Mouse (Mus musculus): ENCODE measurements around the gene E030025P04Rik. TPM values are rescaled to one million over a fixed set of nuclear protein-coding genes. Genes with fewer than 3 reads are reported as not detected.
A peak's percentile ranks its signal among the peaks of the same experiment; 100 is the strongest.

E030025P04Rik gene
- polyA plus RNA-seq, 1 experiment from 2014 or later = not detected

- Histone ChIP-seq H3K4me2 (ENCODE audit: low read length) (no peak overlapping the region), H3K4me3 (replicated peaks; ENCODE audit: low read depth, low read length) (no peak overlapping the region), H3K9ac (replicated peaks; ENCODE audit: low read length) (no peak overlapping the region), H3K36me3 (ENCODE audit: control insufficient read depth, insufficient read depth, low read length) (no peaks in the 10 kb centered on the region), H3K27ac (replicated peaks; ENCODE audit: low read depth, low read length) (no peak overlapping the region), H3K9me3 (ENCODE audit: control insufficient read depth, low read length) (0 out of 2 replicates have a peak, but pooled peaks cover 3% of the 10 kb centered on the region), H3K27me3 (ENCODE audit: control insufficient read depth, insufficient read depth, low read length) (no peaks in the 10 kb centered on the region), H3K4me1 (ENCODE audit: control insufficient read depth, insufficient read depth, low read length) (no peaks in the 10 kb centered on the region)
- no peak for DNase-seq
- ATAC-seq (ENCODE audit: low FRiP score, low TSS enrichment) = no peak
- 95% methylated on average over 1 of the region's 1 CpGs for WGBS
Measured at GRCm38 (mm10) chr11:109172224-109172623, 28.1 kb upstream of the E030025P04Rik start.

GRCm38 (mm10) chr11:109170771-109171170, 26.6 kb upstream of the E030025P04Rik start:
- H3K4me2 ChIP-seq (ENCODE audit: low read length) = no peak overlapping the region
- H3K4me1 ChIP-seq (ENCODE audit: control insufficient read depth, insufficient read depth, low read length) = no peaks in the 10 kb centered on the region
- no peak overlapping the region for H3K4me3 ChIP-seq (replicated peaks; ENCODE audit: low read depth, low read length)
- H3K36me3 ChIP-seq (ENCODE audit: control insufficient read depth, insufficient read depth, low read length) = no peaks in the 10 kb centered on the region
- no peak overlapping the region for H3K9ac ChIP-seq (replicated peaks; ENCODE audit: low read length)
- ATAC-seq (ENCODE audit: low FRiP score, low TSS enrichment) = no peak
- no peak for DNase-seq
- no peak overlapping the region for H3K27ac ChIP-seq (replicated peaks; ENCODE audit: low read depth, low read length)
- 94% methylated on average over 6 of the region's 6 CpGs for WGBS
- H3K27me3 ChIP-seq (ENCODE audit: control insufficient read depth, insufficient read depth, low read length) = no peaks in the 10 kb centered on the region
- H3K9me3 ChIP-seq (ENCODE audit: control insufficient read depth, low read length) = 0 out of 2 replicates have a peak, but pooled peaks cover 3% of the 10 kb centered on the region

- Histone ChIP-seq H3K4me2 (ENCODE audit: low read length) (no peak overlapping the region), H3K9ac (replicated peaks; ENCODE audit: low read length) (no peak overlapping the region), H3K9me3 (ENCODE audit: control insufficient read depth, low read length) (no peaks in the 10 kb centered on the region), H3K4me1 (ENCODE audit: control insufficient read depth, insufficient read depth, low read length) (no peaks in the 10 kb centered on the region), H3K4me3 (replicated peaks; ENCODE audit: low read depth, low read length) (no peak overlapping the region), H3K36me3 (ENCODE audit: control insufficient read depth, insufficient read depth, low read length) (no peaks in the 10 kb centered on the region), H3K27ac (replicated peaks; ENCODE audit: low read depth, low read length) (no peak overlapping the region), H3K27me3 (ENCODE audit: control insufficient read depth, insufficient read depth, low read length) (no peaks in the 10 kb centered on the region)
- WGBS = 71% methylated on average over 5 of the region's 5 CpGs
- no peak for DNase-seq
- no peak for ATAC-seq (ENCODE audit: low FRiP score, low TSS enrichment)
Measured at GRCm38 (mm10) chr11:109157694-109158093, 13.5 kb upstream of the E030025P04Rik start.

GRCm38 (mm10) chr11:109144890-109145341, 747 bp upstream of the E030025P04Rik start:
- no peaks in the 10 kb centered on the region for H3K9me3 ChIP-seq (ENCODE audit: control insufficient read depth, low read length)
- no peak overlapping the region for H3K27ac ChIP-seq (replicated peaks; ENCODE audit: low read depth, low read length)
- no peaks in the 10 kb centered on the region for H3K4me1 ChIP-seq (ENCODE audit: control insufficient read depth, insufficient read depth, low read length)
- no peak overlapping the region for H3K4me2 ChIP-seq (ENCODE audit: low read length)
- H3K4me3 ChIP-seq (replicated peaks; ENCODE audit: low read depth, low read length) = no peak overlapping the region
- ATAC-seq (ENCODE audit: low FRiP score, low TSS enrichment) = no peak
- H3K9ac ChIP-seq (replicated peaks; ENCODE audit: low read length) = no peak overlapping the region
- DNase-seq = no peak
- no peaks in the 10 kb centered on the region for H3K36me3 ChIP-seq (ENCODE audit: control insufficient read depth, insufficient read depth, low read length)
- 78% methylated on average over 7 of the region's 7 CpGs for WGBS
- no peaks in the 10 kb centered on the region for H3K27me3 ChIP-seq (ENCODE audit: control insufficient read depth, insufficient read depth, low read length)

GRCm38 (mm10) chr11:109126482-109126881, 17.7 kb downstream of the E030025P04Rik start:
- no peaks in the 10 kb centered on the region for H3K9me3 ChIP-seq (ENCODE audit: control insufficient read depth, low read length)
- DNase-seq (no peak), ATAC-seq (ENCODE audit: low FRiP score, low TSS enrichment) (no peak)
- H3K4me2 ChIP-seq (ENCODE audit: low read length) = no peak overlapping the region
- no peak overlapping the region for H3K9ac ChIP-seq (replicated peaks; ENCODE audit: low read length)
- whole genome bisulfite sequencing = 82% methylated on average over 7 of the region's 7 CpGs
- H3K4me3 ChIP-seq (replicated peaks; ENCODE audit: low read depth, low read length) = no peak overlapping the region
- no peaks in the 10 kb centered on the region for H3K36me3 ChIP-seq (ENCODE audit: control insufficient read depth, insufficient read depth, low read length)
- no peaks in the 10 kb centered on the region for H3K27me3 ChIP-seq (ENCODE audit: control insufficient read depth, insufficient read depth, low read length)
- H3K27ac ChIP-seq (replicated peaks; ENCODE audit: low read depth, low read length) = no peak overlapping the region
- H3K4me1 ChIP-seq (ENCODE audit: control insufficient read depth, insufficient read depth, low read length) = no peaks in the 10 kb centered on the region

- Histone ChIP-seq H3K9ac (replicated peaks; ENCODE audit: low read length) (no peak overlapping the region), H3K36me3 (ENCODE audit: control insufficient read depth, insufficient read depth, low read length) (no peaks in the 10 kb centered on the region), H3K4me3 (replicated peaks; ENCODE audit: low read depth, low read length) (no peak overlapping the region), H3K4me1 (ENCODE audit: control insufficient read depth, insufficient read depth, low read length) (no peaks in the 10 kb centered on the region), H3K9me3 (ENCODE audit: control insufficient read depth, low read length) (no peaks in the 10 kb centered on the region), H3K4me2 (ENCODE audit: low read length) (no peak overlapping the region), H3K27ac (replicated peaks; ENCODE audit: low read depth, low read length) (no peak overlapping the region), H3K27me3 (ENCODE audit: control insufficient read depth, insufficient read depth, low read length) (no peaks in the 10 kb centered on the region)
- ATAC-seq (ENCODE audit: low FRiP score, low TSS enrichment) = no peak
- WGBS = 77% methylated on average over 5 of the region's 5 CpGs
- no peak for DNase-seq
Measured at GRCm38 (mm10) chr11:109125451-109125850, 18.7 kb downstream of the E030025P04Rik start.

- DNase-seq = peak; percentile 45
Measured at GRCm38 (mm10) chr11:109124284-109124683, 19.9 kb downstream of the E030025P04Rik start.

GRCm38 (mm10) chr11:109109826-109110346, 34.3 kb downstream of the E030025P04Rik start:
- ATAC-seq (ENCODE audit: low FRiP score, low TSS enrichment) (no peak), DNase-seq (no peak)
- Histone ChIP-seq H3K9me3 (ENCODE audit: control insufficient read depth, low read length) (no peaks in the 10 kb centered on the region), H3K9ac (replicated peaks; ENCODE audit: low read length) (no peak overlapping the region), H3K27me3 (ENCODE audit: control insufficient read depth, insufficient read depth, low read length) (no peaks in the 10 kb centered on the region), H3K36me3 (ENCODE audit: control insufficient read depth, insufficient read depth, low read length) (no peaks in the 10 kb centered on the region), H3K4me3 (replicated peaks; ENCODE audit: low read depth, low read length) (no peak overlapping the region), H3K4me1 (ENCODE audit: control insufficient read depth, insufficient read depth, low read length) (peaks cover 20% of the 10 kb centered on the region), H3K4me2 (ENCODE audit: low read length) (no peak overlapping the region), H3K27ac (replicated peaks; ENCODE audit: low read depth, low read length) (no peak overlapping the region)
- 23% methylated on average over 11 of the region's 11 CpGs for WGBS

More at GRCm38 (mm10) chr11:109124284-109124683, 19.9 kb downstream of the E030025P04Rik start:
- 66% methylated on average over 3 of the region's 3 CpGs for WGBS
- Histone ChIP-seq H3K9ac (replicated peaks; ENCODE audit: low read length) (no peak overlapping the region), H3K27me3 (ENCODE audit: control insufficient read depth, insufficient read depth, low read length) (no peaks in the 10 kb centered on the region), H3K27ac (replicated peaks; ENCODE audit: low read depth, low read length) (no peak overlapping the region), H3K36me3 (ENCODE audit: control insufficient read depth, insufficient read depth, low read length) (no peaks in the 10 kb centered on the region), H3K4me1 (ENCODE audit: control insufficient read depth, insufficient read depth, low read length) (no peaks in the 10 kb centered on the region), H3K9me3 (ENCODE audit: control insufficient read depth, low read length) (no peaks in the 10 kb centered on the region), H3K4me2 (ENCODE audit: low read length) (no peak overlapping the region), H3K4me3 (replicated peaks; ENCODE audit: low read depth, low read length) (no peak overlapping the region)
- no peak for ATAC-seq (ENCODE audit: low FRiP score, low TSS enrichment)

GRCm38 (mm10) chr11:109109056-109109455, 35.1 kb downstream of the E030025P04Rik start:
- H3K36me3 ChIP-seq (ENCODE audit: control insufficient read depth, insufficient read depth, low read length) = no peaks in the 10 kb centered on the region
- H3K9me3 ChIP-seq (ENCODE audit: control insufficient read depth, low read length) = no peaks in the 10 kb centered on the region
- H3K9ac ChIP-seq (replicated peaks; ENCODE audit: low read length) = no peak overlapping the region
- H3K4me3 ChIP-seq (replicated peaks; ENCODE audit: low read depth, low read length) = no peak overlapping the region
- ATAC-seq (ENCODE audit: low FRiP score, low TSS enrichment) (no peak), DNase-seq (no peak)
- H3K4me1 ChIP-seq (ENCODE audit: control insufficient read depth, insufficient read depth, low read length) = peaks cover 20% of the 10 kb centered on the region
- H3K27me3 ChIP-seq (ENCODE audit: control insufficient read depth, insufficient read depth, low read length) = no peaks in the 10 kb centered on the region
- H3K27ac ChIP-seq (replicated peaks; ENCODE audit: low read depth, low read length) = no peak overlapping the region
- no peak overlapping the region for H3K4me2 ChIP-seq (ENCODE audit: low read length)

Data from midbrain, embryonic 14.5 days (tissue).